Comparison of ENCODE assay signal across 15 mouse cellular contexts in genomic region chr13:12013986-12014385, GRCm38 (mm10).
DNase-seq lines count a peak whose midpoint lies in the region; ATAC-seq lines count a peak whose summit lies in the region.
"Had no signal": no experiment of that assay in that cellular context is flagged by ENCODE, and none has a peak within 500 bp of the region (broad histone marks: within the 10 kb centered on the region; RNA-seq: fewer than 3 reads in every experiment).

No protein-coding gene starts in this region.

- no peaks in the 10 kb centered on the region for H3K36me3 ChIP-seq in forebrain, embryonic 11.5 days (ENCODE audit: control insufficient read depth, insufficient read depth, low read length)
- H3K36me3 ChIP-seq: embryonic facial prominence, embryonic 12.5 days; forebrain, embryonic 12.5 days; limb, embryonic 12.5 days had no signal

- ATAC-seq in forebrain, embryonic 11.5 days (replicated peaks; ENCODE audit: low FRiP score), result no peak

- no peak overlapping the region for H3K4me2 ChIP-seq in forebrain, embryonic 11.5 days (ENCODE audit: low read depth, low read length, severe bottlenecking)
- H3K4me2 ChIP-seq: embryonic facial prominence, embryonic 12.5 days; forebrain, embryonic 12.5 days; limb, embryonic 12.5 days had no signal

- 87% methylated on average over 8 of the region's 8 CpGs for WGBS in forebrain, embryonic 11.5 days

- no peak overlapping the region for H3K27ac ChIP-seq in forebrain, embryonic 11.5 days (ENCODE audit: low read depth, low read length)
- H3K27ac ChIP-seq: embryonic facial prominence, embryonic 12.5 days; forebrain, embryonic 12.5 days; limb, embryonic 12.5 days had no signal

- H3K27me3 ChIP-seq in forebrain, embryonic 11.5 days (ENCODE audit: control insufficient read depth, insufficient read depth, low read length), result no peaks in the 10 kb centered on the region
- H3K27me3 ChIP-seq: CH12.LX; embryonic facial prominence, embryonic 12.5 days; forebrain, embryonic 12.5 days; limb, embryonic 12.5 days; megakaryocyte, embryonic 14.5 days had no signal

- no peak overlapping the region for H3K4me3 ChIP-seq in forebrain, embryonic 11.5 days (ENCODE audit: low read depth, low read length)
- H3K4me3 ChIP-seq: embryonic facial prominence, embryonic 12.5 days; forebrain, embryonic 12.5 days; limb, embryonic 12.5 days; megakaryocyte, embryonic 14.5 days had no signal

- DNase-seq in cerebellum, postnatal 14 days, result peak; percentile 28 to 46
- peak; percentile 36 to 49 for DNase-seq in frontal cortex, postnatal 14 days (ENCODE audit: low spot score in 2 of 2)
- DNase-seq in layer of hippocampus, postnatal 25 days (ENCODE audit: extremely low spot score in 1 of 2, low spot score in 1 of 2), result peak; percentile 40 to 48
- peak; percentile 61 for DNase-seq in right cerebral cortex, postnatal 14 days
- DNase-seq in embryo, embryonic 9.5 days (ENCODE audit: extremely low spot score), result no peak
- no peak for DNase-seq in adrenal gland, postnatal 4 days (ENCODE audit: low spot score in 2 of 2)
- no peak for DNase-seq in forebrain, embryonic 11.5 days (ENCODE audit: low spot score)
- DNase-seq: adrenal gland, adult 2 months; kidney, adult 2 months; lung, adult 18-20 months had no signal

- H3K9me3 ChIP-seq in forebrain, embryonic 11.5 days (ENCODE audit: control insufficient read depth, low read length), result no peaks in the 10 kb centered on the region
- H3K9me3 ChIP-seq: embryonic facial prominence, embryonic 12.5 days; forebrain, embryonic 12.5 days; limb, embryonic 12.5 days had no signal

- no peaks in the 10 kb centered on the region for H3K4me1 ChIP-seq in forebrain, embryonic 11.5 days (replicated peaks; ENCODE audit: control insufficient read depth, insufficient read depth, low read length)
- H3K4me1 ChIP-seq: embryonic facial prominence, embryonic 12.5 days; forebrain, embryonic 12.5 days; limb, embryonic 12.5 days; megakaryocyte, embryonic 14.5 days had no signal

- H3K9ac ChIP-seq in forebrain, embryonic 11.5 days (ENCODE audit: low read length), result no peak overlapping the region
- H3K9ac ChIP-seq: embryonic facial prominence, embryonic 12.5 days; forebrain, embryonic 12.5 days; limb, embryonic 12.5 days had no signal

Comparison
In these comparisons a context has a peak if more than half of its experiments do, and no peak if none do; other contexts are left out.
1. DNase-seq: peak in cerebellum, postnatal 14 days (2 of 2), frontal cortex, postnatal 14 days (2 of 2), layer of hippocampus, postnatal 25 days (2 of 2) and right cerebral cortex, postnatal 14 days (single experiment); none in embryo, embryonic 9.5 days (single experiment), adrenal gland, postnatal 4 days (0 of 2) and forebrain, embryonic 11.5 days (single experiment).